Mouse (Mus musculus): Measurements from ENCODE around the gene Gramd1a. TPM values are rescaled to one million over a fixed set of nuclear protein-coding genes. Genes with fewer than 3 reads are reported as not detected.
A peak's percentile ranks its signal among the peaks of the same experiment; 100 is the strongest.

Gene Gramd1a
- total RNA-seq, 2 experiments from 2014 or later, result 108 to 115 TPM

DNA sequence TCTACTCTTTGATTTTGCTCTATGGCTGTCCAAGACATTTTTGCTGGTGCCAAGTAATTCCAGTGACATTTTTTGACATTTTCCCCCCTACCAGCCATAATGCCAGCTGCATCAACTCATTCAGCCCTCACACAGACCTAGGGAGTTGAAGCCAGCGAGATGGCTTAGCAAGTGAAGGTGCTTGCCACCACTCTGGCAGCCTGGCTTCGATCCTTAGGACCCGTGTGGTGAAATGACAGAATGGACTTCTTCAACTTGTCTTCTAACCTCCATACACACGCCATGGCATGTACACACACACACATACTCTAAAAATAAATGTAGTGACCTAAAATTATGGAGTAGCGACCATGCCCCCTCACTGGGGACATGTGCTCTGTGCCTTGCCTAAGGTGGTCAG lies 31.3 kb downstream of the Gramd1a start:
- no peak for DNase-seq (ENCODE audit: low spot score in 2 of 2)

DNA sequence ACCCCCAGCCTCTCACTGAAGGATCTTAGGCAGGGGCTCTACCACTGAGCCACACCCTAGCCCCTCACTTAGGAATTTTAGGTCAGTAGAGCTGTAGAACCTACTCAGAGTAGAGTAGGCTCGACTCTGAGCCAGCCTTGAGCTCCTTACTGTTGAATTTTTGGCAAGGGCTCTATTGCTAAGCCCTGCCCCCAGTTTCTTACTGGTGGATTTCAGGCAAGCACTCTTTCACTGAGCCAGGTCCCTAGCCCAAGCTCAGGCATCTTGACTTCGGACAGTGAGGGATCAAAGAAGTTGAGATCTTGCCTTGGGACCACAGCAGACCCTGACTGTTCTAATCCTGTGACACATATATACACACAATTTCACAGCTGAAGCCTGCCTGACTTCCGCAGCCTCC lies 32.0 kb downstream of the Gramd1a start:
- no peak for DNase-seq (ENCODE audit: low spot score in 2 of 2)

DNA sequence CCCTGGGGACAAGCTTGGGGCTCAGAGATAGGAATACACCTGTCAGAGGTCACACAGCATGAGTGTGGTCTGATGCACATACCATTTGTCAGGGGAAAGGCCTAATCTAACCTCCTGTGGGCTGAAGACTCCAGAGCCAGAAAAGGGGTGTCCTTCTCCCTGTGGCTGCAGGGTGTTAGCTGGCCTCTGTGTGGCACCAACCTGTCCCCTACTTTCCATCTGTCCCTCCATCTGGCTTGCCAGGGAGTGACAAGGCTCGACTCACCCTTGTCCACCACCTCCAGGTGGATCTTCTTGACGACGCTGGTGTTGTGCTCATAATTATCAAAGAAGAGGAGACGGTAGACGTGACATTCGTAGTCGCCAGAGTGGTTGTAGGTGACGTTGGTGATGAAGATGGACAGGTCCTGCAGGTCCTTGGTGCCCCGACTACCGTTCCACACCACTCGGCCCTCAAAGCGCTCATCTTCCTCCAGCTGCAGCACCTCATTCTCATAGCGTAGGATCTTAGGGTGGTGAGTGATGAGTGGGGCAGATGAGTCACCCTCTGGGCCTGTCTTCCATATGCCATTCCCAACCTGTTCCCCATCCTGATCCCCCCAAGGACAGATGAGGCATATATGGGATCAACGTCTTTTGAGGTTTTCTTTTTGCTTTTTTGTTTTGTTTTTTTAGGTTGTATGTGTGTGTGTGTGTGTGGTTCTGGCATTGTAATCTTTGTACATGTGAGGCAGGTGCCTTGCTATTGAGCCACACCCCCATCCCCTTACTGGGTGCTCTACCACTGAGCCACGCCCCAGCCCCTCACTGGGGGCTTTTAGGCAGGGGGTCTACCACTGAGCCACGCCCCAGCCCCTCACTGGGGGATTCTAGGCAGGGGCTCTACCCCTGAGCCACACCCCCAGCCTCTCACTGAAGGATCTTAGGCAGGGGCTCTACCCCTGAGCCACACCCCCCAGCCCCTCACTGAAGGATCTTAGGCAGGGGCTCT lies 32.8 kb downstream of the Gramd1a start:
- DNase-seq (ENCODE audit: low spot score in 2 of 2), result no peak

DNA sequence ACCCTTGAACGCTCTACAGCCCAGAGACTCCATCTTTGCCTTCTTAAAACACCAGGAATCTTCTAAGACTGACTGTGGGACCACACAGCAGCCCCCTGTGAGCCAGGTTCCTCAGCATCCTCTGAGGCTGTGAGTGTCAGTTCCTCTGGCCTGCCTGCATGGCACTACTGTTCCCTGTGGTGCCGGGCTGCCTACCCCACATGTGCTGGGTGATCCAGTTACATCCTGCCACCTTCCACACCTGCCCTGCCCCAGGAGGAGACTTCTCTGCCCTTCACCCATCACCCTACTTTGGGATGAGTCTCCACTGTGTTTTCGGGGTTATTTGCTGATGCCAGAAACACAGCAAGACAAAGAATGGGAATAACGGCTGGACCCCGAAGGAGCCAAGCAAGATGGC lies 36.1 kb downstream of the Gramd1a start:
- DNase-seq (ENCODE audit: low spot score in 2 of 2), result no peak

DNA sequence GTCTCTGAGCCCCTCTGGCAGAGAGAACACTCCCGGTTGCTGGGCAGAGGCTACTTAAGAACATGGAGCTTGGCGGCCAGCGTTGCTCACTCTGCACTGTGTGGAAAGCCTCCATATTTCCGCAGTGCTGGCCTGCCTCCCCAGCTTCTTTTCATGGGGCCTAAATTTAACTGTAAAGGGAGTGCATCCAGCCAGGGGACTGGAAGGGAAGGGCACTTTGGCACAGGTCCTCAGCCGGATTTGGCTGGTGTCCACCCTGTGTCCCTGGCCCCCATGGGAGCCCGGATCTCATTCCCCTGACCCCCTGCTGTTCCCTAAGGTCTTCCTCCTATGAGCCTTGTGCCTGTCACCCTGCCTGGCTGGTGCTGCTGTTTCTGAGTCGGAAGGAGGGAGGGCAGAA lies 37.2 kb downstream of the Gramd1a start:
- DNase-seq (ENCODE audit: low spot score in 2 of 2), result no peak

DNA sequence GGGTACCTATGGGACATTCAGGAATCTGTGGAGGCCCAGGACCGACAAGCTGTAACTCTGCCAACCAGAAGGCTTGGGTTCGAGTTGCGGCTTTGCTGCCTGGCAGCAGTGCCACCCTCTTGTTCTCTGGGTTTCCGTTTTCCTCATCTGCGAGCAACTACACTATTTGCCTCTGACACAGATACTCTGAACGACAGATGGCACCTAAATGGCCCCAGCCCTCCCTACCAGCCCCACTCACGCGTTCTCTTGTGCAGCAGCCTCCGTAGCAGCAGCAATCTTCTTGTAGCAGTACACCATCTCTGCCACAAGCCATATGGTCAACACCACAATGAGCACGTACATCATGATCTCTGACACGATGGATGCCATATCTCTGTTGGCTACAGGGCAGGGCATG lies 38.2 kb downstream of the Gramd1a start:
- DNase-seq (ENCODE audit: low spot score in 2 of 2), result peak; percentile 70 to 87

DNA sequence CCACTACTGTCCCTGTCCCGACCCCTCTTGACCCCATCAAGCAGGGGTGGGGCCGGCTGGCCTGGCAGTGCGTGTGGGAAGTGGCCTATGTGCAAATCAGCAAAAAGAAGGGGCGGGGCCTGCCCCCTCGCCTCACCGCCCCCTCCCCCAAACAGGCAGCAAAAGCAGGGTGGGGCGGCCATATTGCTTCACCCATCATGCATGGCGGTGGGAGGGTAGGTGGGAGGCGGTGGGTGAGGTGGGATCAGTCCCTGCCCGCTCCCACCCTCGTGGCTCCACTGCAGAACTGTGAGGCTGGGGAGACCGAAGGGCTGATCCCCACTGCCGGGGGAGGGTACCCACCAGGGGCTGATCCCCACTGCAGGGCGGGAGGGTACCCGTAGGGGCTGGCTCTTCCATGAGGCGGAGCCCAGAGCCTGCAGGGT lies 39.0 kb downstream of the Gramd1a start:
- DNase-seq (ENCODE audit: low spot score in 2 of 2), result no peak

DNA sequence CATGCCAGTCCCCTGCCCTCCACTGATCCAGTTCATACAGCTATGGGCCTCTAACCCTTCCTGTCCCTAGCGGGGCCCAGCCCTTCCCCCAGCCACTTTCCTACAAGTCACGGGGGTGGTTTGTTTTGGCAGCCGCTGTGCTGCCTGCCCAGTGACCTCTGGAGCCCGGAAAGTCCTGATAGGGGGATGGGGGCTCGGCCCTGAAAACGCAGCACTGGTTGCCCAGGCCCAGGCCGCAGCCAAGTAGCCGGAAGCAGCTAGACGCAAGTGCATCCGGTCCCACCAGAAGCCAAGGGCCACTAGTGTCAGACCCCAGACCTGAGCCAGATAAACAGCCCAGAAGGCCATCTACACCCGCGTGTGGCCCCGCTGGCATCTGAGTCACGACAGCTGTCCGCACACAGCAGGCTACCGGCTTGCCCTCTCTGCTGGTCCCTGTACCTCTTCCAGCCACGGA lies 40.1 kb downstream of the Gramd1a start:
- DNase-seq (ENCODE audit: low spot score in 2 of 2), result no peak

DNA sequence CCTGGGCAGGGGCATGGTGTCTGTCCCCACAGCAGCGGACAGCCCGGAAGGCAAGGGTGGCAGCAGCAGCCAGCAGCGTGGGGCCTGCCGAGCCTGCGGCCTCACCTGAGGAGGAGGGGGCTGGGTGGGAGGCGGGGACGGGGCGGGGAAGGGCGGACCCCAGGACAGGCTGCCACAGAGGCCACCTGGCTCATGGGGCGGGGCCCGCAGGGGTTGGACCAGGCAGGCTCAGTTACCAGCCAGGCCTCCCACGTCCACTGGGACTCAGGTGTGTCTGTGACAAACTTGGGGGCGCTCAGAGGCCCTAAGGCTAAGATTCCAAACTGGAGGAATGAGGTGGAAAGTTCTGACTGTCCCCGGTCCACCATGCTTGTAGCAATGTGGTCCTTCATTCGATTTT lies 40.5 kb downstream of the Gramd1a start, which contains the start of gene Hpn:
Hpn (minus strand) TSS at position 109 of the 400 bp plus-strand sequence.
- DNase-seq (ENCODE audit: low spot score in 2 of 2), result no peak

DNA sequence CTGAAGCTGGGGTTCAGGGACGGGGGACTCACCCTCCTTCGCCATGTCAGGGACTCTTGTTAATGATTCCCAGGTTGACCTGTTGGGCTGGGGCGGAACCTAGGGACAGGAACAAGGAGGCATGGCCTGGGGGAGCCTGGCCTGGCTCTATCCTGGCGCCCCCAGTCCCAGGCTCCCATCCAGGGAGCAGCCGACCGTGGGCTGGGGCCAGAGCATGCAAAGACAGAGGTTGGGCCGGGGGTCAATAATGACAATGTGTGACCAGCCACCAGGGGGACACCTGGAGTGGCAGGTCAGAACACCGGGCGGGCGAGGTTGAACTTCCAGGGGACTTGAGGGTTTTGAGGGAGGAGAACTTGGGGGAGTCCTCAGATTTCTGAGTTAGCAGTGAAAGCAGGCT lies 41.0 kb downstream of the Gramd1a start:
- DNase-seq (ENCODE audit: low spot score in 2 of 2), result no peak

DNA sequence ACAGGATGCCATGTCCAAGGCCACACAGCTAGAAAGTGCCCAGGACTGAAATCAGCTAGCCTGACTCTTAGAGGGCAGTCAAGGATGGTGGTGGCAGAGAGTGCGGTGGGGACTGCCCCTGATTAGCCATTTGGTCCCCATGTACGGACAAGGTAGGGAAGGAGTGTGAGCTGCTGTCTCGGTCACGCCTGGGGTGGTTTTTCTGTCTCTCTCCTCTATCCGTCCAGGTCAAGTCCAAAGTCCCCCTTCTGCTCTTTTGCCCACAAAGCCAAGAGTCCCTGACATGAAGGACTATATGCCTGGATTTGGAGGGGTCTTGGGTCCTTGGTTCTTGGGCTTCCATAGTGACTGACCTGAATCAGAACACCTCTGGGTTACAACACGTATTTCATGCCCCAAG lies 41.9 kb downstream of the Gramd1a start:
- DNase-seq (ENCODE audit: low spot score in 2 of 2), result no peak

DNA sequence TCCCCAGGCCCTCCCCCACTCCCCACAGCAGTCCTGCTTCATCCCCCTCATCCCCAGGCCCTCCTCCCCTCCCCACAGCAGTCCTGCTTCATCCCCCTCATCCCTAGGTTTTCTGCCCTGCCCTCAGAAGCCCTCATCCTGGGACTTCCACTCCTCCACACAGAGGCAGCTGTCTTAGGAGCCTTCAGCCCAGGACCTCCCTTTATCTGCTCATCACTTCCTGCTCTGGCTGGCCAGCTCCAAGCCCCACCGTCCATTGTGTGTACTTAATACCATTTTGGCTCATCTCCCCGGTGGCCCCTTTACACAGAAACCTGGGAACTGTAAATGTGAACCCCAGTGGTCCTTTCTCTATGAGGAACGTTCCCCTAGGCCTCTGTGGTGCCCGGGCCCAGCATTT lies 43.7 kb downstream of the Gramd1a start:
- no peak for DNase-seq (ENCODE audit: low spot score in 2 of 2)

DNA sequence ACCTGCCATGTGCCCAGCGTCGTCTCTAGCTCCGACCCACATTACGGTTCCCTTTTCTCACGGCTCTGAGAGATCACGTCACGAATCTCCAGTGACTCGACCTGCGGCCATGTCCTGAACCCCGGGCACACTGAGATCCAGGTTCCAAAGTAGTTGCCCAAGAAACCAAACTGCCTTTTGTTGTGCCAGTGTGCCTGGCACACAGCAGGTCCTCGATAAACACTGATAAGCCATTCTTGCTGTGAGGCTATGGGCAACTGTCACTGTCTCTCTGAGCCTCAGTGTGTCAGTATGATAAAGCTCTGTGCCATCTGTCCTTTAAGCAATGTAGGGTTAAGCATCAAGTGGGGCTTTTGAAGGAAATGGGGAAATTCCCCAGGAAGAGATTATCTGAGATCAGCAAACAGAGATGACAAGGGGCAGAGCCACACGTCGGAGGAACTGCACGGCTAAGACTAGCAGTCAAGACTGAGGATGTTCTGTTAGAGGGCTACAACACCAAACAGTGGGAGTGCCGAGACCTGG lies 44.8 kb downstream of the Gramd1a start:
- DNase-seq (ENCODE audit: low spot score in 2 of 2), result no peak

DNA sequence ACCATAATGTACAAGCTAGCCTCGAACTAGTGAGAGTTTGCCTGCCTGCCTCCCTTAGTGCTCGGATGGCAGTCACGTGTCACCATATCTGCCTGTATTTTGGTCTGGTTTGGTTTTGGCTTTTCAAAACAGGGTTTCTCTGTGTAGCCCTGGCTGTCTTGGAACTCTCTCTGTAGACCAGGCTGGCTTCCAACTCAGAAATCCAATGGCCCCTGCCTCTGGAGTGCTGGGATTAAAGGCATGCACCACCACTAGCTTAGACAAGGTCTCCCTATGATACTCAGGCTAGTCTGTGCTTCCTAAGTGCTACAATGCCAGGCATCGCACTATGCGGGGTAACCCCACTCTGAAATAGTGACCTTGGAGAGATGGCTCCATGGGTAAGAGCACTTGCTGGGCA lies 45.9 kb downstream of the Gramd1a start:
- no peak for DNase-seq (ENCODE audit: low spot score in 2 of 2)

DNA sequence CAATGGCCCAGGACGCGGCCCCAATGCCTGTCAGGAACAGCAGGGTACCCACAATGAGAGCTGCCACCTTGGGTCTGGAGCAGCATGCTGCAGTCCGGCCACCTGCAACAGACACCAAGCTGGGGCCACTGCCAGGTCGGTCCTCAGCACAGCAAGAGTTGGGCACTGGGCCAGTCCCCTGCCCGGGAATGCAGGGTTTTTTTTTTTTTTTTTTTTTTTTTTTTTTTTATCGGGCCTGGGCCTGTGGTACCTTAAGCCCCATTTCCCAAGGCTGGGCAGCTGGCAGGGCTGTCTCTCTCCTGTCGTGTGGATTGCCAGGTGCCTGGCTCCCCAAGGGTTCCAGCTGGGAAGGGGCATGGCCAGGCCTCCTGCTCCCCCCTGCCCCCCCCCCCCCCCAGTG lies 46.6 kb downstream of the Gramd1a start:
- no peak for DNase-seq (ENCODE audit: low spot score in 2 of 2)

DNA sequence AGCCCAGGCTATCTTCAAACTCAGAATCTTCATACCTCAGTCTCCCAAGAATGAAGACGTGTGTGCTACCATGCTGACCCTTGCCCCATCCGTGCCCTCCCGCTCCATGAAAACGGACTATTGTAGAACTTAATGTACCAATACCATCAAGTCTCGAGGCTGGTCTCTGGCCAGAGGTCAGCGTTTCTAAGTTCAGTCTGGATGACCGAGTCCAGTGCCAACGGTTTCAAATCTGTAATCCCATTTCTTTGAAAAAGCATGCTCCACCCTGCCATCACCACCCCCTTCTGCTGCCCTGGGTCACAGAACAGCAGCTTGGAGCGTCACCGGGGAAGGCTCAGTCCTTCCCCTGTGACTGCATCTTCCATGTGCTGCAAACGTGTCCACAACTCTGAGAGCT lies 47.9 kb downstream of the Gramd1a start:
- no peak for DNase-seq (ENCODE audit: low spot score in 2 of 2)

DNA sequence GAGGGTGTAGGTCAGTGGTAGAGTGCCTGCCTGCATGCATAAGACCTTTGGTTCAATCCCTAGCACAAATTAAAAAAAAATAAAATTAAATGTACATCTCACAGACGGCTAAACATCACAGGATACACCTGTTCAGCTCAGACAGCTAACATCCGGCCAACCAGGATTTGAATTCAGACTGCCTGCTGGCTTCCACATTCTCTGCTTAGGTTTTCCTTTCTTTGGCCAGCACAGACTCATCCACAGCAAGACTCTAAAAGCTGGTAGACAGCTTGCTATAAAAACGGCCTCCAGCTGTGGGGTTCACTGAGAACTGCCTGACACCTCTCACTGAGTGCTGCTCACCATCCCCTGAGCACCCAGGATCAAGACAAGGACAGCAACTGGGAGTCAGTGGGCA lies 49.5 kb downstream of the Gramd1a start:
- no peak for DNase-seq (ENCODE audit: low spot score in 2 of 2)

DNA sequence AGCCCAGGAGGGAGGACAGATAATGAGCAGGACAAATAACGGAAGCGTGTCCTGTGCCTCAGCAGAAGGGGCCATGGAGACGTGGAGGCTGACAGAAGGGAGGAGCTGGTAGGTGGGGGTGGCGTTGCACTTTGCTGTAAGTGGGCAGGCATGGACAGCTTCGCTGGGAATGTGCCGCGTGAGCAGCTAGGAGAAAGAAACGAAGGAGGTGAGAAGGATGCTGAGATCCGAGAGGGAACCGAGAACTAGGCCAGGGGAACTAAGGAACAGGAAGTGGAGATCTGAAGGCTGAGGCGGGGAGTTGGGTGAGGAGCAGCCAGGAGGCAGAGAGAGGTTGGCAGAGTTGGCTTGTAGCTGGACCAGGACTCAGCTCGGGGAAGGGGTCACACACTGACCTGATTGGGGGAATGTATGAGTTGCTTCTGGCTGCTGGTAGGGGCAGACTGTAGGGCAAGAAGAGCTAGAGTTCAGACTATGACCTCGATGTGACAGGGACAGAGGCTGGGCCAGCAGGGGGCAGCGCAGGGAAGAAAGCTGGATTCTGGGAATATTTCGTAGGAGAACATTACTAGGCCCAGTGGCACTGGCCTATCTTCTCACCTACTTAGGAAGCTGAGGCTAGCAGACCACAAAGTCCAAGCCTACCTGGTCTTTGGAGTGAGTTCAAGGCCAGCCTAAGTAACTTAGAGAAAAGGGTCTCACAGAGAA lies 50.5 kb downstream of the Gramd1a start:
- no peak for DNase-seq (ENCODE audit: low spot score in 2 of 2)

DNA sequence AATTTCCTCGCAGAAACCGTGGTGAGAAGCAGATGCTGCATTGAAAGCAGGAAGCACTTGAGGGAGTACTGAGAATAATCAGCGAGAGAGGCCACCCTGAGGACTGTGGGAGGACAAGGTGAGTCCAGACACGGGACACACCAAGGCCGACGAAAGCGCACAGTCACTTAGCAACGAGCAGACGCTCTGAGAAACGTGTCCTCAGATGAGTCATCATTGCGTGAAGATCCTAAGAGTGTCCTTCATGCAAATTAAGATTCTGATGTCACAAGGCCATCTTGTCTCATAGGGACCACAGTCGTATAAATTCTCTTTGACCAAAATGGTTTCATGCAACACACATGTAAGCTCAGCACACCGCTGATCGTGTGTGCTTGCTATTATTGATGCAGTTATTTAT lies 54.9 kb downstream of the Gramd1a start:
- no peak for DNase-seq (ENCODE audit: low spot score in 2 of 2)

DNA sequence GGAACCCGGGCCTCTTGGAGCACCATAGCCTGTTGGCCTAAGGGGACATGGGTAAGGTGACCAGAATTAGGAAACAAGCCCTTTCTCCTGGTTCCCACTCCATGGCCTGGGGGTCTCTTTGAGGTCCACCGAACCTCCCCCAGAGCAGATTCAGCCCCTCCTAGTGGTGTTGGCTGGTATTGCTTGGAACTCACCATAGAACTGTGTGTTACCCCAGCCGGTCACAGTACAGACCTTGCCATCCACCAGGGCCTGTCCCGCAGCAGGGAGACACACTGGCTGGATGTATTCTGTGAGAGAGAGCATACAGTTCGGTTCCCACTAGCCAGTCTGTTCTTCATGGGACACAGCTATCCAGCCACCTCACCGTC lies 56.1 kb downstream of the Gramd1a start:
- DNase-seq (ENCODE audit: low spot score in 2 of 2), result no peak

DNA sequence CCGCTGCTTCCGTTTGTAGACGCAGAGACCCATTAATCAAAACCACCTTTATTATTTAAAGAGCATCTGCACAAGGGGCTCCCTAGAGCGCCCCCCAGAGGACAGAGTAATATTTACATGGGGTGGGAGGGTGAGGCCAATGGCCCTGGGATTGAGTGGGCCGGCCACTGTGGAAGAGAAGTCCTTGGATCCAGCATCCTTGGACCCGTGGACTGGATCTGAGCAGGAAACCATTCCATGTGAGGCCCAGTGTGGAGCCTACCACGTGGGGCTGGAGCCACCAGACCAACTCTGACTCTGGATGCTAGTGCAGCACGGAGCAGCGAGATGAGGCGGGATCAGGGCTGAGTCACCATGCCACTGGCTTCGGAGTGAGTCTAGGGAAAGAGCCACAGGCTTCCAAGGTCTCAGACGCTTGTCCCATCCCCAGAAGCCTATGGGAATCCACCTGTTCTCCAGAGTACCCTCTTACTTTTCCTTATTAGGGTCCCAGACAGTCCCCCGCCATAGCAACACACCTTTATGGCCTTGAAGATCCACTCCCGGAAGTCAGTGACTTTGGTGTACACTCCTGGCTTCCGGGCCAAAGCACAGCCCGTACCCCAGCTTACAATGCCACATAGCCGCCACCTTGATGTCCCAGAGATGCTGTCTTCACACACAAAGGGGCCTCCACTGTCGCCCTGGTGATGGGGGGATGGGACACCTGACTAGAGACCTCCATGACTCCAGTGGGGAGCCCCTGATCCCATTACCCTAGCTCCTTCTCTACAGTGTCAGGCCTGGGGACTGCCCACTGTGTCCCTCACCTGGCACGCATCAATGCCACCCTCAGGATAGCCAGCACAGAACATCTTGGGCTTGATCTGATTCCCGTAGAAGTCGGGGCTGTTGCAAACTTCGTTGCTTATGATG lies 56.7 kb downstream of the Gramd1a start:
- DNase-seq (ENCODE audit: low spot score in 2 of 2), result no peak
